Mouse (Mus musculus) MEL (cell line): Measurements from ENCODE around the gene Fndc1.

Experiments used
- CTCF ChIP-seq, 3 experiments: IDR thresholded peaks in 2 of 3; conservative IDR thresholded peaks in 1 of 3; 2 replicates each; pipeline ENCODE4 v1.5.1; 2011 to 2012; ENCODE audit warnings: low read length in 3 of 3, low read depth in 2 of 3, mild to moderate bottlenecking in 2 of 3, improper control_type of control experiment in 1 of 3, inconsistent platforms in 1 of 3, mixed read lengths in 1 of 3, moderate library complexity in 1 of 3; ENCODE audit not compliant: control insufficient read depth in 1 of 3, insufficient read depth in 1 of 3, poor library complexity in 1 of 3, severe bottlenecking in 1 of 3
- EP300 ChIP-seq, 2 experiments: IDR thresholded peaks; 2 replicates each; pipeline ENCODE4 v1.6.1; 2011; ENCODE audit warnings: improper control_type of control experiment in 2 of 2, low read length in 2 of 2, low read depth in 1 of 2, mild to moderate bottlenecking in 1 of 2
- HCFC1 ChIP-seq: IDR thresholded peaks from 2 replicates; pipeline ENCODE4 v1.6.1; 2012; ENCODE audit warnings: low read depth, mild to moderate bottlenecking, inconsistent platforms, low read length, improper control_type of control experiment, moderate library complexity
- MEF2A ChIP-seq: IDR thresholded peaks from 2 replicates; pipeline ENCODE4 v1.6.1; 2014; ENCODE audit warnings: low read depth, mild to moderate bottlenecking, inconsistent platforms, low read length, improper control_type of control experiment; ENCODE audit not compliant: poor library complexity, insufficient replicate concordance, severe bottlenecking; ENCODE audit errors: extremely low read depth
- MXI1 ChIP-seq: IDR thresholded peaks from 2 replicates; pipeline ENCODE4 v1.6.1; 2011; ENCODE audit warnings: mild to moderate bottlenecking, low read depth, low read length, improper control_type of control experiment
- NELFE ChIP-seq: IDR thresholded peaks from 2 replicates; pipeline ENCODE4 v1.6.1; 2011; ENCODE audit warnings: low read depth, low read length, improper control_type of control experiment
- POLR2A ChIP-seq, 2 experiments: IDR thresholded peaks; 2 replicates each; pipeline ENCODE4 v1.6.1; 2011 to 2012; ENCODE audit warnings: low read length in 2 of 2, mild to moderate bottlenecking in 2 of 2, control low read depth in 1 of 2, improper control_type of control experiment in 1 of 2, low read depth in 1 of 2, moderate library complexity in 1 of 2; ENCODE audit not compliant: control insufficient read depth in 1 of 2, insufficient read depth in 1 of 2, poor library complexity in 1 of 2
- POLR2AphosphoS5 ChIP-seq: IDR thresholded peaks from 2 replicates; pipeline ENCODE4 v1.6.1; 2012; ENCODE audit warnings: low read depth, borderline replicate concordance, mild to moderate bottlenecking, inconsistent platforms, low read length, moderate library complexity, mixed read lengths
- TCF12 ChIP-seq: IDR thresholded peaks from 2 replicates; pipeline ENCODE4 v1.6.1; 2014; ENCODE audit warnings: low read depth, mild to moderate bottlenecking, inconsistent platforms, low read length, improper control_type of control experiment, moderate library complexity
- UBTF ChIP-seq: IDR thresholded peaks from 2 replicates; pipeline ENCODE4 v1.6.1; 2012; ENCODE audit warnings: low read depth, mild to moderate bottlenecking, inconsistent platforms, low read length, improper control_type of control experiment, moderate library complexity, borderline replicate concordance; ENCODE audit not compliant: insufficient read depth
- USF1 ChIP-seq: IDR thresholded peaks from 2 replicates; pipeline ENCODE4 v1.6.1; 2014; ENCODE audit warnings: low read depth, mild to moderate bottlenecking, inconsistent platforms, low read length, improper control_type of control experiment, moderate library complexity
- USF2 ChIP-seq, 2 experiments: IDR thresholded peaks; 2 replicates each; pipeline ENCODE4 v1.6.1; 2011 to 2012; ENCODE audit warnings: improper control_type of control experiment in 2 of 2, low read length in 2 of 2, borderline replicate concordance in 1 of 2, inconsistent platforms in 1 of 2, low read depth in 1 of 2, mild to moderate bottlenecking in 1 of 2; ENCODE audit not compliant: insufficient read depth in 1 of 2

GRCm38 (mm10) chr17:7814433-7814832 is 12.7 kb downstream of the Fndc1 start:
- TF ChIP-seq CTCF (IDR thresholded peaks at IDR 0.05 in 2 of 3, conservative IDR thresholded peaks at IDR 0.05 in 1 of 3; ENCODE audit: control insufficient read depth in 1 of 3, insufficient read depth in 1 of 3, low read depth in 2 of 3, low read length in 3 of 3, poor library complexity in 1 of 3, severe bottlenecking in 1 of 3) (no peak), HCFC1 (no peak), NELFE (no peak), EP300 (IDR thresholded peaks at IDR 0.05; ENCODE audit: low read depth in 1 of 2, low read length in 2 of 2) (no peak), MEF2A (no peak), USF2 (IDR thresholded peaks at IDR 0.05; ENCODE audit: borderline replicate concordance in 1 of 2, insufficient read depth in 1 of 2, low read depth in 1 of 2, low read length in 2 of 2) (no peak), UBTF (no peak), POLR2A (IDR thresholded peaks at IDR 0.05; ENCODE audit: control insufficient read depth in 1 of 2, insufficient read depth in 1 of 2, low read depth in 1 of 2, low read length in 2 of 2, poor library complexity in 1 of 2) (no peak), USF1 (no peak), POLR2AphosphoS5 (no peak), TCF12 (no peak), MXI1 (no peak)
